Comparison of ENCODE assay signal across 8 mouse cellular contexts in the genomic region with DNA sequence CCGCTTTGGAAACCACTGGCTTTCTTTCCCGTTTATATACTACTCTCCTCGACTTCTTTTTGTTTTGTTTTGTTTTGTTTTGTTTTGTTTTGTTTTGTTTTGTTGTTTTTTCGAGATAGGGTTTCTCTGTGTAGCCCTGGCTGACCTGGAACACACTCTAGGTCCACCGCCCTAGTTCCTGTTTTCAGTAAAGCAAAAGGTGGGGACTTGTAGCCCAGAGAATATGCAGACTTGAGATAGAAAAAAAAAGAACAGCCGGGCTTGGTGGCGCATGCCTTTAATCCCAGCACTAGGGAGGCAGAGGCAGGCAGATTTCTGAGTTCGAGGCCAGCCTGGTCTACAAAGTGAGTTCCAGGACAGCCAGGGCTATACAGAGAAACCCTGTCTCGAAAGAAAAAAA. TPM values are rescaled to one million over a fixed set of nuclear protein-coding genes. Genes with fewer than 3 reads are reported as not detected.
DNase-seq lines count a peak whose midpoint lies in the region; ATAC-seq and TF ChIP-seq lines count a peak whose summit lies in the region.
"Not testable (repeated sequence)": the region's sequence is repeated elsewhere in the genome, so short reads cannot be mapped to it uniquely, and the experiment has no call there.

No protein-coding gene starts in this region.

- not testable (repeated sequence) for TF ChIP-seq POLR2A in myocyte (IDR thresholded peaks at IDR 0.05; ENCODE audit: insufficient read length, low read depth)

- peak overlapping the region; percentile 72; the same call in 1 of the 2 replicates for H3K4me2 ChIP-seq in forebrain, embryonic 11.5 days (ENCODE audit: low read depth, low read length, severe bottlenecking)
- peak overlapping the region; percentile 78 for H3K4me2 ChIP-seq in heart, embryonic 12.5 days
- peak overlapping the region; percentile 94 for H3K4me2 ChIP-seq in hindbrain, postnatal 0 days (ENCODE audit: low read depth, low read length)
- peak overlapping the region; percentile 72 for H3K4me2 ChIP-seq in limb, embryonic 12.5 days
- peak overlapping the region; percentile 79 for H3K4me2 ChIP-seq in lung, embryonic 16.5 days (ENCODE audit: low read depth, low read length)
- peak overlapping the region; percentile 73 for H3K4me2 ChIP-seq in myocyte (ENCODE audit: low read depth)

- not testable (repeated sequence) for H3K9me3 ChIP-seq in G1E (replicated peaks); forebrain, embryonic 11.5 days (ENCODE audit: control insufficient read depth, low read length); heart, embryonic 12.5 days (replicated peaks); hindbrain, postnatal 0 days (ENCODE audit: low read length); limb, embryonic 12.5 days; lung, embryonic 16.5 days (ENCODE audit: control insufficient read depth, low read length)

- H3ac ChIP-seq in myocyte (ENCODE audit: control insufficient read depth, insufficient read length): not testable (repeated sequence)

- H3K27ac ChIP-seq in forebrain, embryonic 11.5 days (ENCODE audit: low read depth, low read length); heart, embryonic 12.5 days (ENCODE audit: poor library complexity, severe bottlenecking); hindbrain, postnatal 0 days; limb, embryonic 12.5 days; lung, embryonic 16.5 days (ENCODE audit: low read length): not testable (repeated sequence)

- H3K36me3 ChIP-seq in G1E (replicated peaks): peaks cover 30% of the 10 kb centered on the region
- not testable (repeated sequence) for H3K36me3 ChIP-seq in forebrain, embryonic 11.5 days (ENCODE audit: control insufficient read depth, insufficient read depth, low read length); heart, embryonic 12.5 days; hindbrain, postnatal 0 days (ENCODE audit: insufficient read depth, low read length); limb, embryonic 12.5 days; lung, embryonic 16.5 days (ENCODE audit: control insufficient read depth, insufficient read depth, low read length); myocyte (ENCODE audit: control insufficient read depth, insufficient read depth)

- not testable (repeated sequence) for DNase-seq in G1E (ENCODE audit: low spot score); forebrain, embryonic 11.5 days (ENCODE audit: low spot score); hindbrain, postnatal 0 days (ENCODE audit: low spot score)
- peak; percentile 20 for DNase-seq in thymus, postnatal 14 days

- H3K4me3 ChIP-seq in G1E (ENCODE audit: low read depth, low read length): peak overlapping the region; percentile 85
- peak overlapping the region; percentile 67; the same call in 1 of the 2 replicates for H3K4me3 ChIP-seq in forebrain, embryonic 11.5 days (ENCODE audit: low read depth, low read length)
- peak overlapping the region; percentile 77 for H3K4me3 ChIP-seq in heart, embryonic 12.5 days
- peak overlapping the region; percentile 79 for H3K4me3 ChIP-seq in hindbrain, postnatal 0 days (ENCODE audit: low read length)
- peak overlapping the region; percentile 72 for H3K4me3 ChIP-seq in limb, embryonic 12.5 days (replicated peaks)
- H3K4me3 ChIP-seq in lung, embryonic 16.5 days (ENCODE audit: low read length): peak overlapping the region; percentile 58
- peak overlapping the region; percentile 68 for H3K4me3 ChIP-seq in myocyte

- H3K27me3 ChIP-seq in G1E (ENCODE audit: insufficient read depth, low read length); forebrain, embryonic 11.5 days (ENCODE audit: control insufficient read depth, insufficient read depth, low read length); heart, embryonic 12.5 days (replicated peaks); hindbrain, postnatal 0 days (ENCODE audit: insufficient read depth, low read length); limb, embryonic 12.5 days; lung, embryonic 16.5 days (ENCODE audit: control insufficient read depth, insufficient read depth, low read depth, low read length); myocyte (ENCODE audit: control insufficient read depth, insufficient read depth, insufficient read length): not testable (repeated sequence)

- ATAC-seq in G1E (ENCODE audit: extremely low read depth, insufficient number of reproducible peaks, low FRiP score, poor library complexity, severe bottlenecking); forebrain, embryonic 11.5 days (replicated peaks; ENCODE audit: low FRiP score); heart, embryonic 12.5 days (ENCODE audit: insufficient number of reproducible peaks, low FRiP score); hindbrain, postnatal 0 days; limb, embryonic 12.5 days (ENCODE audit: insufficient number of reproducible peaks, insufficient read depth, low FRiP score, low TSS enrichment, low read depth); lung, embryonic 16.5 days (ENCODE audit: low read depth): not testable (repeated sequence)

- not testable (repeated sequence) for H3K79me2 ChIP-seq in myocyte (ENCODE audit: control insufficient read depth, insufficient read depth)

- H3K4me1 ChIP-seq in G1E (ENCODE audit: insufficient read depth, low read depth, low read length): peaks cover 15% of the 10 kb centered on the region
- not testable (repeated sequence) for H3K4me1 ChIP-seq in forebrain, embryonic 11.5 days (replicated peaks; ENCODE audit: control insufficient read depth, insufficient read depth, low read length); heart, embryonic 12.5 days (replicated peaks); hindbrain, postnatal 0 days (ENCODE audit: insufficient read depth, low read length); limb, embryonic 12.5 days (replicated peaks); lung, embryonic 16.5 days (replicated peaks; ENCODE audit: control insufficient read depth, insufficient read depth, low read length)

- WGBS in forebrain, embryonic 11.5 days: 68% methylated on average over 9 of the region's 9 CpGs
- 58% methylated on average over 9 of the region's 9 CpGs for WGBS in heart, embryonic 12.5 days
- WGBS in hindbrain, postnatal 0 days: 69% methylated on average over 9 of the region's 9 CpGs
- WGBS in limb, embryonic 12.5 days: 76% methylated on average over 9 of the region's 9 CpGs
- 62% methylated on average over 9 of the region's 9 CpGs for WGBS in lung, embryonic 16.5 days

- TF ChIP-seq CTCF in G1E (IDR thresholded peaks at IDR 0.05; ENCODE audit: low read depth, low read length); hindbrain, postnatal 0 days (IDR thresholded peaks at IDR 0.05; ENCODE audit: low read depth): not testable (repeated sequence)

- not testable (repeated sequence) for H3K9ac ChIP-seq in forebrain, embryonic 11.5 days (ENCODE audit: low read length); heart, embryonic 12.5 days; hindbrain, postnatal 0 days (replicated peaks; ENCODE audit: low read length); limb, embryonic 12.5 days (replicated peaks); lung, embryonic 16.5 days (ENCODE audit: low read length)

RNA-seq across cellular contexts. Expression of a gene that starts 0.7 kb away (rescaled TPM):
- total RNA-seq in G1E (2014; fragmentation: Nextera tagmentation) (44.8 and 58.5 TPM in 2 replicates), G1E (2017) (47.7 and 51.0 TPM in 2 replicates)
- polyA plus RNA-seq in G1E (2012) (10.6 and 16.4 TPM in 2 replicates), myocyte (2012; fragmentation: generic; extraction: Trizol) (5.4 TPM)
- 4.8 and 5.2 TPM in 2 replicates for polyA plus RNA-seq in forebrain, embryonic 11.5 days (2014; fragmentation: Nextera tagmentation; extraction: Ambion mirVana)
- polyA plus RNA-seq in heart, embryonic 12.5 days (2016; fragmentation: Nextera tagmentation; extraction: Ambion mirVana): 6.3 and 8.1 TPM in 2 replicates
- total RNA-seq in hindbrain, postnatal 0 days (2014; rRNA removed): 1.6 and 3.8 TPM in 2 replicates
- 2.1 and 2.2 TPM in 2 replicates for polyA plus RNA-seq in hindbrain, postnatal 0 days (2015; fragmentation: Nextera tagmentation; extraction: Ambion mirVana)
- polyA plus RNA-seq in limb, embryonic 12.5 days (2016; fragmentation: Nextera tagmentation; extraction: Ambion mirVana): 7.2 and 7.3 TPM in 2 replicates
- polyA plus RNA-seq in lung, embryonic 16.5 days (2015; fragmentation: Nextera tagmentation; extraction: Ambion mirVana): 6.1 TPM in 2 replicates
